Mouse (Mus musculus) R1 (cell line): Measurements from ENCODE around the gene Gm11111.
"Not testable (repeated sequence)": the region's sequence is repeated elsewhere in the genome, so short reads cannot be mapped to it uniquely, and the experiment has no call there.

Experiments
- DNase-seq: peaks from one replicate; pipeline ENCODE4 v3.0.0-alpha.2; 2018; ENCODE audit warnings: low read depth, low spot score

The Gm11111 gene

GRCm38 (mm10) chr5:98552395-98552794 is at the start of gene Gm11111:
Gene Gm11111, plus strand, starts transcription at chr5:98552695.
- no peak for DNase-seq

GRCm38 (mm10) chr5:98516214-98516613 is 36.3 kb upstream of the Gm11111 start:
- no peak for DNase-seq

GRCm38 (mm10) chr5:98520118-98520517 is 32.4 kb upstream of the Gm11111 start:
- no peak for DNase-seq

- DNase-seq, result no peak
These were observed 30.1 kb upstream of the Gm11111 start for GRCm38 (mm10) chr5:98522270-98522977.

- no peak for DNase-seq
These were observed 29.4 kb upstream of the Gm11111 start for GRCm38 (mm10) chr5:98523050-98523449.

GRCm38 (mm10) chr5:98523783-98524182 is 28.7 kb upstream of the Gm11111 start:
- no peak for DNase-seq

- no peak for DNase-seq
These were observed 11.2 kb upstream of the Gm11111 start for GRCm38 (mm10) chr5:98541333-98541732.

- no peak for DNase-seq
These were observed 2.2 kb upstream of the Gm11111 start for GRCm38 (mm10) chr5:98550285-98550684.

- no peak for DNase-seq
These were observed 1.6 kb upstream of the Gm11111 start for GRCm38 (mm10) chr5:98550873-98551272.

- DNase-seq, result peak; percentile 45
These were observed 511 bp downstream of the Gm11111 start for GRCm38 (mm10) chr5:98552811-98553601.

GRCm38 (mm10) chr5:98561301-98561700 is 8.8 kb downstream of the Gm11111 start:
- DNase-seq, result no peak

- DNase-seq, result no peak
These were observed 10.3 kb downstream of the Gm11111 start for GRCm38 (mm10) chr5:98562806-98563205.

- no peak for DNase-seq
These were observed 11.3 kb downstream of the Gm11111 start for GRCm38 (mm10) chr5:98563801-98564200.

GRCm38 (mm10) chr5:98566461-98567193 is 14.1 kb downstream of the Gm11111 start:
- DNase-seq, result peak; percentile 76

GRCm38 (mm10) chr5:98568481-98568880 is 16.0 kb downstream of the Gm11111 start:
- no peak for DNase-seq

- DNase-seq, result no peak
These were observed 16.6 kb downstream of the Gm11111 start for GRCm38 (mm10) chr5:98569029-98569513.

- peak; percentile 7 for DNase-seq
These were observed 19.9 kb downstream of the Gm11111 start for GRCm38 (mm10) chr5:98572392-98572791.

- no peak for DNase-seq
These were observed 22.4 kb downstream of the Gm11111 start for GRCm38 (mm10) chr5:98574711-98575470.

GRCm38 (mm10) chr5:98575471-98575834 is 23.0 kb downstream of the Gm11111 start:
- DNase-seq, result no peak

- not testable (repeated sequence) for DNase-seq
These were observed 24.0 kb downstream of the Gm11111 start for GRCm38 (mm10) chr5:98576538-98576937.

GRCm38 (mm10) chr5:98578398-98578797 is 25.9 kb downstream of the Gm11111 start:
- no peak for DNase-seq
